Mouse (Mus musculus) cortical plate, adult 2 months (tissue): ENCODE data around the gene Plppr2.

Source experiments
- CTCF ChIP-seq: fragments of 200-500 bp; IDR thresholded peaks from 2 replicates; pipeline ENCODE4 v1.5.1; 2011; ENCODE audit warnings: mild to moderate bottlenecking, control low read depth, low read length; ENCODE audit not compliant: insufficient read depth; ENCODE audit errors: extremely low read depth
- POLR2A ChIP-seq: fragments of 200-500 bp; IDR thresholded peaks from 2 replicates; pipeline ENCODE4 v1.6.1; 2011; ENCODE audit warnings: mild to moderate bottlenecking, low read length, control low read depth; ENCODE audit not compliant: insufficient read depth; ENCODE audit errors: extremely low read depth

DNA sequence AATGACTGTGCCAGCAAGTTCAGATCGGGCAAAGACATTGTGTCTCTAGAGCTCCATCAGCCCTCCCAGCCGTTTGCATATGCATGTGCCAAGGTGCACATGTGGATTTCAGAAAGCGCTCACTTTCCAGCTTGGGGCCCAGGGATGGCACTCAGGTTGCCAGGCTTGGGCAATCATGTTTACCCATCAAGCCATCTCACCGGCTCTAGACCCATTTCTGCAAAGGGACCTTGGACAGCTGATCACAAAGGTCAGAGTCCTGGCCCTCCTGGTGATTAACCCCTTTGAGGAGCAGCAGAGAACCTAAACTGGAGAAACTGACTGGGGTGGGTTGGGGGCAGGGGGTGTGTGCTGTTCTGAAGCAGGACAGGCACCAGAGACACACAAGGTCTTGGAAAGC is 55.4 kb downstream of the Plppr2 start:
- TF ChIP-seq CTCF (no peak), POLR2A (no peak)
